Mouse (Mus musculus) bone marrow macrophage, adult 2 months (primary cell): Measurements from ENCODE around the gene Ripk4.

ENCODE experiments used
- CTCF ChIP-seq: IDR thresholded peaks from 2 replicates; pipeline ENCODE4 v1.5.1; 2012; ENCODE audit warnings: low read depth, mild to moderate bottlenecking, low read length, moderate library complexity
- POLR2A ChIP-seq: IDR thresholded peaks from 2 replicates; pipeline ENCODE4 v1.6.1; 2012; ENCODE audit warnings: mild to moderate bottlenecking, low read depth, low read length, borderline replicate concordance

DNA sequence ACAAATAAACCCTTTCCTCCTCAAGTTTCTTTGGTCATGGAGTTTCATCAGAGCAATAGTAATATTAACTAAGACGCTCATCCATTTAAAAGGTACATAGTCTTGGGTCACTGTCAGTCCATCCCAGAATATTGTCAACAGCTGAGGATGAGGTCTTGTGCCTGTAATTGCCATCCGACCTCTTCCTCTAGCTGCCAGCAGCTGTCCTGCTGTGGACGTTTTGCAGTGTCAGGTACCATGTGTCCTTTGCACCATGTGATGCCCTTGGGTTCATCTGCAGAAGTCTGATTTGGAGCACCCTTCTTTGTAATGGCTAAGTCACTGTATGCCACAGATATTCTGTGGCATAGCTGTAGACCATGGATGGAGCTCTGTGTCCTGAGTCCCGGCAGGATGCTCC, 67.9 kb downstream of the Ripk4 start:
- no peak for TF ChIP-seq CTCF
- TF ChIP-seq POLR2A: no peak
